Mouse (Mus musculus) liver, embryonic 12.5 days (tissue): ENCODE results near the gene Vwa7. TPM values are rescaled to one million over a fixed set of nuclear protein-coding genes. Genes with fewer than 3 reads are reported as not detected.
A peak's percentile ranks its signal among the peaks of the same experiment; 100 is the strongest.
"Not testable (repeated sequence)": the region's sequence is repeated elsewhere in the genome, so short reads cannot be mapped to it uniquely, and the experiment has no call there.

ENCODE experiments used
- ATAC-seq: fragments of 200-750 bp; cut with Nextera tagmentation; 2 replicates; pipeline ENCODE4 v1.8.0; 2017; ENCODE audit warnings: moderate number of reproducible peaks, mild to moderate bottlenecking, moderate library complexity
- H3K27ac ChIP-seq: fragments of 300-500 bp; sonication (generic); 2 replicates; pipeline ENCODE4 v1.5.1; 2016; ENCODE audit warnings: mild to moderate bottlenecking
- H3K27me3 ChIP-seq: fragments of 300-500 bp; sonication (generic); replicated peaks from 2 replicates; pipeline ENCODE4 v1.6.1; 2016; ENCODE audit warnings: mild to moderate bottlenecking, moderate library complexity
- H3K36me3 ChIP-seq: fragments of 300-500 bp; sonication (generic); 2 replicates; pipeline ENCODE4 v1.6.1; 2016; ENCODE audit warnings: mild to moderate bottlenecking, moderate library complexity
- H3K4me1 ChIP-seq: fragments of 300-500 bp; sonication (generic); 2 replicates; pipeline ENCODE4 v1.6.1; 2016
- H3K4me2 ChIP-seq: fragments of 300-500 bp; sonication (generic); 2 replicates; pipeline ENCODE4 v1.6.1; 2016; ENCODE audit warnings: mild to moderate bottlenecking, moderate library complexity
- H3K4me3 ChIP-seq: fragments of 300-500 bp; sonication (generic); 2 replicates; pipeline ENCODE4 v1.5.1; 2016; ENCODE audit warnings: mild to moderate bottlenecking, moderate library complexity
- H3K9ac ChIP-seq: fragments of 300-500 bp; sonication (generic); 2 replicates; pipeline ENCODE4 v1.6.1; 2016; ENCODE audit warnings: mild to moderate bottlenecking, moderate library complexity
- H3K9me3 ChIP-seq: fragments of 300-500 bp; sonication (generic); replicated peaks from 2 replicates; pipeline ENCODE4 v1.6.1; 2016; ENCODE audit warnings: mild to moderate bottlenecking, moderate library complexity
- WGBS: fragments of 180-500 bp; shearing (Covaris S2); methylation state at CpG from one replicate; pipeline ENCODE4 v1.1.7; 2016; ENCODE audit not compliant: insufficient replicate concordance; 5-methylcytosine and 5-hydroxymethylcytosine counted together
- polyA plus RNA-seq: library from polyadenylated mRNA; unstranded; fragments of >200 nt; fragmentation: Nextera tagmentation; extraction: Ambion mirVana; gene quantifications from 2 replicates; pipeline ENCODE4 v1.2.1, GENCODE M21; 2016

Gene Vwa7
- polyA plus RNA-seq, 1 experiment from 2014 or later = 0.15 TPM

DNA sequence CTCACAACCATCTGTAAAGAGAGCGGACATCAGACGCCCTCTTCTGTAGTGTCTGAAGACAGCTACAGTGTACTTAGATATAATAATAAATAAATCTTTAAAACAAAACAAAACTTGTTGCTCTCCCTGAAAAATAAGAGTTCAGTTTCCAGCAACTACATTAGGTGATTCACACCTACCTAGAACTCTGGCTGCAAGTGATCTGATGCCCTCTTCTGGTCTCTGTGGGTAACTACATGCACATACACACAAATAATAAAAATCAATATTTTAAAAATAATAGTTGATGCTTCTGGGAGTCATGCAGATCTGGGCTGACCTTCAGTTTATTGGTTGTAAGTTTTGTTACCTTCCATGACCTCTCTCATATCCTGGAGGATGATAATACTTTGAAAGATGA is 32.2 kb upstream of the Vwa7 start:
- 57% methylated on average over 2 of the region's 2 CpGs for WGBS
- ATAC-seq = no peak

GRCm38 (mm10) chr17:34994751-34995150 is 21.6 kb upstream of the Vwa7 start:
- Histone ChIP-seq H3K4me3 (no peak overlapping the region), H3K9me3 (no peaks in the 10 kb centered on the region; the same call in 1 of the 2 replicates), H3K4me2 (no peak overlapping the region), H3K9ac (no peak overlapping the region), H3K27me3 (no peaks in the 10 kb centered on the region), H3K27ac (peak overlapping the region; percentile 22; the same call in 1 of the 2 replicates), H3K36me3 (peaks cover 71% of the 10 kb centered on the region), H3K4me1 (peaks cover 42% of the 10 kb centered on the region)
- ATAC-seq = no peak

More for the DNA sequence above, 32.2 kb upstream of the Vwa7 start:
- Histone ChIP-seq H3K27me3 (no peaks in the 10 kb centered on the region), H3K9ac (no peak overlapping the region), H3K9me3 (no peaks in the 10 kb centered on the region), H3K4me2 (0 out of 2 replicates have a peak overlapping the region, but pooled peaks have one; percentile 80), H3K4me3 (no peak overlapping the region), H3K36me3 (peaks cover 48% of the 10 kb centered on the region), H3K4me1 (peaks cover 45% of the 10 kb centered on the region), H3K27ac (no peak overlapping the region)

GRCm38 (mm10) chr17:34995192-34995591 is 21.2 kb upstream of the Vwa7 start:
- H3K9me3 ChIP-seq, H3K27me3 ChIP-seq, H3K9ac ChIP-seq, ATAC-seq, H3K4me3 ChIP-seq: not testable (repeated sequence)
- Histone ChIP-seq H3K4me2 (peak overlapping the region; percentile 51; the same call in 1 of the 2 replicates), H3K4me1 (peaks cover 45% of the 10 kb centered on the region), H3K27ac (peak overlapping the region; percentile 30; the same call in 1 of the 2 replicates), H3K36me3 (peaks cover 69% of the 10 kb centered on the region)
- WGBS = 83% methylated on average over 4 of the region's 4 CpGs

DNA sequence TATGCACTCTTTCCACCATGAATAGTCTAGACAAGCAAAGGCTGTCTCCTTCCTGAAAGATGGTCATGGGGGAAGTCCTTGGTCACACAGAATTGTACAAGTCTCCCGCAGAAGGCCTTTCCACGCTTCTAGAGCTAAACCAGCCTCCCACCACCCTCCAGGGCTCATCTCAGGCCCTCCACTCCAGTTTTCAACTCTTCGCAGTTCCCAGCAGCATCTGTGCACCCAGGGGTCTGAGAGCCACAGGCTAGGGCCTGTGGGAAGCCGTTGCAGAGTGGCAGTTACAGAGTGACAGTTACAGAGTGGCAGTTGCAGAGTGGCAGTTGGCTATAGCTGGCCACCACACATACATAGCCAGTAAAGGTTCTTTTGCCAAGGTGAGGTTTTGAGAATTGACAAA is 20.5 kb upstream of the Vwa7 start:
- H3K9me3 ChIP-seq, H3K9ac ChIP-seq, ATAC-seq, H3K27me3 ChIP-seq: not testable (repeated sequence)
- Histone ChIP-seq H3K4me3 (peak overlapping the region; percentile 30), H3K36me3 (peaks cover 62% of the 10 kb centered on the region), H3K27ac (peak overlapping the region; percentile 70), H3K4me1 (peaks cover 45% of the 10 kb centered on the region), H3K4me2 (peak overlapping the region; percentile 51)
- WGBS = 82% methylated on average over 4 of the region's 4 CpGs

DNA sequence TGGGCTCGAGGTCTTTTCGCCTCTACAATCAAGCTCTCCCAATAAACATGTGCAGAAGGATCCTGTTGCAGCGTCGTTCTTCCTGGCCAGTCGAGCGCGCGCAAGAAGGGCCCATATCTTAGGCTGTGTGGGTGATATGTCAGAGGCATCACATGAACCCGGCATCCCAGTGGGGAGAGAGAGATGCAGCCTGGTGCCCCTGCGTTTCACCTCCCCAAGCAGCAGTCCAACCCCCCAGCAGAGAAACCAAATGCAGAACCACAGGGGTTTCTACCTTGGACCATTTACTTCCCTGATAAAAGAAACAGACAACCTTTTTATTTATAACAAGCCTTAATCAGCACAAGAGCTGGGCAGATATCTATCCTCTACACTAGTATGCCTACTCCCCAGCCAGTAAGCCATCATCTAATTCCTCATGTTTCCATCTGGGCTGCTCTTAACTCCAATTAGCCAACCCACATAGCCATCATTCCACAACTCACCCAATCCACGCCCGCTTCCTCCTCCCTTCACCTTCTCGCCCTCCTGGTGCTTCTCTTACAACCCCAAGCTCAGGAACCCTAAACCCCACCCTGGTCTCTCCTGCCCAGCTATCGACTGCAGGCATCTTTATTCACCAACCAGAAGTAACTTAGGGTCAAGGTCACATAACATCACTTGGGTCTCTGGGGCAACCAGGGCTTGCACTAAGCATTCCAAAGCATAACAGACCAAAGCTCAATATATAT is 19.8 kb upstream of the Vwa7 start:
- 71% methylated on average over 13 of the region's 14 CpGs for WGBS
- peak overlapping the region; percentile 97 for H3K4me3 ChIP-seq
- H3K9ac ChIP-seq = peak overlapping the region; percentile 87
- H3K9me3 ChIP-seq = no peaks in the 10 kb centered on the region; the same call in 1 of the 2 replicates
- H3K27me3 ChIP-seq = no peaks in the 10 kb centered on the region
- H3K4me2 ChIP-seq = peak overlapping the region; percentile 99
- ATAC-seq = no peak
- peaks cover 55% of the 10 kb centered on the region for H3K36me3 ChIP-seq
- H3K4me1 ChIP-seq = peaks cover 45% of the 10 kb centered on the region
- H3K27ac ChIP-seq = peak overlapping the region; percentile 96

DNA sequence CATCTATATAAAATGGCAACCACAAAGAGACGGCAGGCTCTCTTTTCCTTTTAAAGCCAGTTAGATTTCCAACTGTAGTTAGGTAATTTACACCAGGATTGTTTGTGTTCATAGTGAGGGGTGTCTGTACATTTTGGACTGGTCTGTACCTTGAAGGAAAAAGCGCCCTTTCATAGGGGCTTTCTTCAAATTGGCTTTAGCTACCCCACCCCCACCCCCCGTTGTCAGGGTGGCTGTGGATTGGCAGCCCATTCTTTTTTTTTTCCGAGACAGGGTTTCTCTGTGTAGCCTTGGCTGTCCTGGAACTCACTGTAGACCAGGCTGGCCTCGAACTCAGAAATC is 19.3 kb upstream of the Vwa7 start:
- H3K27ac ChIP-seq = peak overlapping the region; percentile 96
- 75% methylated on average over 5 of the region's 5 CpGs for WGBS

DNA sequence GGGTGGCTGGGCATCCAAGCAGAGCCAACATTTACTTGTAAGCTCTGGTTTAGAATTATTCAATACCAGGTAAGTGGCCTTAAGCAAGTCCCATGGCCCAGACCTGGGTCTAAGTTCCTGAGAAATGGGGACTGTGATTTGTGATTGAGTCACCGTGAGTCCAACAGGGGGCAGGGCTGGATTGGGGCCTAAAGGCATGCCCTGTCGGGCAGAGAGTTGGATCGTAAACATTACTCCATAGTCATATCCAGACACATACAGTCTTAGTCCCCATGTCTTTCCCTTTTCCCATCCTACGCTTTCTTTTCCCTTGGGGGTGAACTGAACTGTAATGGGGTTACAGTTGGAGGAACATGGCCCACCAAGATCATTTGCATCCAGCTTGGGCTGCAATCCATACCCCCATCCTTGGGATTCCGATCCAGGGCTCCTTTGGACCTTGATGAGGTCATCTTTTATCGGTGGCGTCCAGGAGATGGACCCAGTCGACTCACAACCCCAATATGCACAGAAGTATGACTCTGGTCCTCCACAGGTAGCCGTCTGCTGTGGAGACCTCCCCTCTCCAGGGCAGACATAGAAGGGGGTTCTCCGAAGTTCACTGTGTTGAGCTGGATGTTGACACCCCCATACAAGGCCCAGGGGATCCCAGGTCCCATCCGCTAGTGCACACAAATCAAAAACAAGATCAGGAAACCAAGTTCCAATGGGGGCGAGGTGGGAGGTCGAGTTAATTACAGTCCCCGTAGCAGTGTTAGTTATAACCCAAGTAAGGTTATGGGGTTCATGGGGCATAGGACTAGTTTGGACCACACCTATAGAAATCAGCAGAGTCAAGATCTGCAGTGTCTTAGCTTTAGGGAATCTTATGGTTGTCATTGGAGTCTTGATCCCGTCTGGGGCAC is 17.6 kb upstream of the Vwa7 start:
- Histone ChIP-seq H3K4me1 (peaks cover 65% of the 10 kb centered on the region), H3K27ac (peak overlapping the region; percentile 96), H3K9ac (peak overlapping the region; percentile 87), H3K36me3 (peaks cover 48% of the 10 kb centered on the region), H3K4me2 (peak overlapping the region; percentile 99), H3K27me3 (no peaks in the 10 kb centered on the region), H3K9me3 (no peaks in the 10 kb centered on the region; the same call in 1 of the 2 replicates), H3K4me3 (peak overlapping the region; percentile 97)
- WGBS = 75% methylated on average over 15 of the region's 15 CpGs
- ATAC-seq = no peak

More for the DNA sequence above, 19.3 kb upstream of the Vwa7 start:
- H3K4me2 ChIP-seq = peak overlapping the region; percentile 99
- H3K36me3 ChIP-seq = peaks cover 51% of the 10 kb centered on the region
- peaks cover 48% of the 10 kb centered on the region for H3K4me1 ChIP-seq
- peak overlapping the region; percentile 87 for H3K9ac ChIP-seq
- H3K4me3 ChIP-seq = peak overlapping the region; percentile 97
- no peaks in the 10 kb centered on the region for H3K27me3 ChIP-seq
- no peaks in the 10 kb centered on the region; the same call in 1 of the 2 replicates for H3K9me3 ChIP-seq
- ATAC-seq = no peak

DNA sequence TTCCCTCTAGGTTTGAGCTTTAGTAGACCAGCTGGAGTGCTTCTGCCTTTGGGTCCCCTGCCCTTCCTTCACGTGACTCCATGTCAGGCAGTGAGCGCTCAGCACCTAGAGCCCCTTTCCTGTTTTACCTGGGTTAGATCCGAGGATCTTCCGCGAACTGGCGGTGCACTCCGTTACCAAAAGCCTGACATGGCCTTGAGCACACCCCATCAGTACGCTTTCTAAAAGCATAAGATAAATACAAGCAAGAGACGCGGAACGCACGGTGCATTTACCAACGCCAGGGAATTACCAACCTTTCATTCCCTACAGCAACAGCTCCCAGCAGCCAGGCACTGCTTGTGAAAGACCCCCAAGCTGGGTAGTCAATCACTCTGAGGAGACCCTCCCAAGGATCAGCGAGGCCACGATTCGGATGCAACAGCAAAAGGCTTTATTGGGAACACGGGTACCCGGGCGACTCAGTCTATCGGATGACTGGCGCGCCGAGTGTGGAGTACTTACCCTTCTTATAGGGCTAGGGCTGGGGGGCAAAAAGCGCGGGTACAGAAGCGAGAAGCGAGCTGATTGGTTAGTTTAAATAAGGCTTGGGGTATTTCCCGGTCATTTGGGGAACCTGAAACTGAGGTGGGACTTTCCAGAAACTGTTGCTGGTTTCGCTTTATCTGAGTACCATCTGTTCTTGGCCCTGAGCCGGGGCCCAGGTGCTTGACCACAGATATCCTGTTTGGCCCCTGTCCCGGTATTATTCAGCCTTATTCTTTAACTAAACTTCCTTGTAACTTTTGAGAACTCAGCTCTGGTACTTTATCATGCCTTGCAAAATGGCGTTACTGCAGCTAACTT is 16.3 kb upstream of the Vwa7 start:
- H3K36me3 ChIP-seq = peaks cover 58% of the 10 kb centered on the region
- peaks cover 78% of the 10 kb centered on the region for H3K4me1 ChIP-seq
- H3K9me3 ChIP-seq, H3K27me3 ChIP-seq: not testable (repeated sequence)
- peak overlapping the region; percentile 98 for H3K27ac ChIP-seq
- peak overlapping the region; percentile 97 for H3K4me3 ChIP-seq
- peak overlapping the region; percentile 99 for H3K9ac ChIP-seq
- H3K4me2 ChIP-seq = peak overlapping the region; percentile 99
- 5% methylated on average over 31 of the region's 32 CpGs for WGBS
- peak; percentile 27 for ATAC-seq

- peak within 1 kb of the TSS; percentile 99 for H3K9ac ChIP-seq
- peak within 1 kb of the TSS; percentile 98 for H3K27ac ChIP-seq
- H3K36me3 ChIP-seq = peaks cover 61% of the 10 kb centered on the region
- H3K4me3 ChIP-seq = peak within 1 kb of the TSS; percentile 97
- WGBS = under 1% methylated on average over 81 of the region's 83 CpGs
- peaks cover 73% of the 10 kb centered on the region for H3K4me1 ChIP-seq
- peak; percentile 81 for ATAC-seq
- H3K27me3 ChIP-seq = no peaks in the 10 kb centered on the region
- peak within 1 kb of the TSS; percentile 99 for H3K4me2 ChIP-seq
- no peaks in the 10 kb centered on the region; the same call in 1 of the 2 replicates for H3K9me3 ChIP-seq
Observed at GRCm38 (mm10) chr17:35000717-35001451, 15.5 kb upstream of the Vwa7 start, which contains the start of gene Vars. Gene Vars (plus strand): TSS chr17:35000987.

GRCm38 (mm10) chr17:35001452-35002152 is 14.8 kb upstream of the Vwa7 start:
- Histone ChIP-seq H3K27me3 (no peaks in the 10 kb centered on the region), H3K9me3 (no peaks in the 10 kb centered on the region; the same call in 1 of the 2 replicates), H3K4me2 (peak overlapping the region; percentile 99), H3K4me1 (peaks cover 68% of the 10 kb centered on the region), H3K27ac (peak overlapping the region; percentile 98), H3K4me3 (peak overlapping the region; percentile 97), H3K9ac (peak overlapping the region; percentile 99), H3K36me3 (peaks cover 63% of the 10 kb centered on the region)
- WGBS = under 1% methylated on average over 35 of the region's 35 CpGs
- ATAC-seq = peak; percentile 12; the same call in 1 of the 2 replicates
